Comparison of ENCODE assay signal across 10 mouse cellular contexts in the genomic region with DNA sequence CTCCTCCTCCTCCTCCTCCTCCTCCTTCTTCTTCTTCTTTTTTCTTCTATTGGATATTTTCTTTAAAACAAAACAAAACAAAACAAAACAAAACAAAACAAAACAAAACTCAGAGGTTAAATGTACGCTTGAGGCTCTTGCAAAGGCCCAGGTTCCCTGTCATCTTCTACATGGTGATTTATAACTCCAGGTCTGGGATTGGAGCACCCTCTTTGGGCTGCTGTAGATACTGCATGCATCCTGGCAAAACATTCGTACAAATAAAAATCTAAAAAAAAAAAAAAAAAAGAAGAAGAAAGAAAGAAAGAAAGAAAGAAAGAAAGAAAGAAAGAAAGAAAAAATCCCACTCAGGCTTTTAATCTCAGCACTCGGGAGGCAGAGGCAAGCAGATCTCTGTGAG. TPM values are rescaled to one million over a fixed set of nuclear protein-coding genes. Genes with fewer than 3 reads are reported as not detected.
DNase-seq lines count a peak whose midpoint lies in the region; ATAC-seq and TF ChIP-seq lines count a peak whose summit lies in the region.
"Had no signal": no experiment of that assay in that cellular context is flagged by ENCODE, and none has a peak within 500 bp of the region (broad histone marks: within the 10 kb centered on the region; RNA-seq: fewer than 3 reads in every experiment).

No protein-coding gene starts in this region.

- peak in 1 of 2 experiments; percentile 75; a peak in 2 of 4 replicates for TF ChIP-seq CTCF in CH12.LX (conservative IDR thresholded peaks at IDR 0.05 in 1 of 2, IDR thresholded peaks at IDR 0.05 in 1 of 2; ENCODE audit: low read depth in 2 of 2, low read length in 2 of 2)

- H3K9me3 ChIP-seq in kidney, embryonic 14.5 days (ENCODE audit: control insufficient read depth, low read length): no peaks in the 10 kb centered on the region
- no peaks in the 10 kb centered on the region for H3K9me3 ChIP-seq in CH12.LX (replicated peaks; ENCODE audit: low read length)
- H3K9me3 ChIP-seq: embryonic facial prominence, embryonic 15.5 days; liver, embryonic 15.5 days had no signal

- no peak overlapping the region for H3K27ac ChIP-seq in kidney, embryonic 14.5 days (ENCODE audit: low read depth, low read length)
- no peak overlapping the region for H3K27ac ChIP-seq in CH12.LX (ENCODE audit: insufficient read depth, low read depth)
- H3K27ac ChIP-seq: embryonic facial prominence, embryonic 15.5 days; liver, embryonic 15.5 days had no signal

- H3K4me2 ChIP-seq in kidney, embryonic 14.5 days (replicated peaks; ENCODE audit: low read depth, low read length): no peak overlapping the region
- no peak overlapping the region for H3K4me2 ChIP-seq in CH12.LX (ENCODE audit: insufficient read depth, low read depth, poor library complexity, severe bottlenecking)
- H3K4me2 ChIP-seq: embryonic facial prominence, embryonic 15.5 days; liver, embryonic 15.5 days had no signal

- H3K4me1 ChIP-seq in kidney, embryonic 14.5 days (ENCODE audit: control insufficient read depth, insufficient read depth, low read length): no peaks in the 10 kb centered on the region
- no peaks in the 10 kb centered on the region for H3K4me1 ChIP-seq in CH12.LX (ENCODE audit: control insufficient read depth in 1 of 2, insufficient read depth in 2 of 2)
- H3K4me1 ChIP-seq: embryonic facial prominence, embryonic 15.5 days; liver, embryonic 15.5 days had no signal

- dilution Hi-C loops in CH12.LX (cut with MboI; ENCODE audit: extremely low pct_ligation_motif_present, extremely low pct_unique_long_range_greater_than_20kb, low sequenced_read_pairs): no loop called here

- DNase-seq in kidney, adult 11 months: peak; percentile 32
- DNase-seq in CH12.LX (ENCODE audit: extremely low read depth): peak; percentile 35
- DNase-seq in brain, adult 2 months (ENCODE audit: low read depth, low spot score): peak; percentile 83
- DNase-seq in induced T-regulatory cell, adult 2 months (ENCODE audit: low read depth): peak; percentile 68
- DNase-seq in urinary bladder, postnatal 4 days (ENCODE audit: low spot score in 2 of 2): no peak

- no peaks in the 10 kb centered on the region for H3K79me2 ChIP-seq in CH12.LX (replicated peaks; ENCODE audit: control insufficient read depth, extremely low read depth, insufficient read depth, poor library complexity, severe bottlenecking)

- H3K4me3 ChIP-seq in kidney, embryonic 14.5 days (ENCODE audit: low read length): no peak overlapping the region
- H3K4me3 ChIP-seq in CH12.LX (replicated peaks in 1 of 3; ENCODE audit: low read depth in 2 of 3, low read length in 2 of 3, poor library complexity in 1 of 3): no peak overlapping the region
- H3K4me3 ChIP-seq: embryonic facial prominence, embryonic 15.5 days; liver, embryonic 15.5 days had no signal

- no peaks in the 10 kb centered on the region for H3K36me3 ChIP-seq in kidney, embryonic 14.5 days (ENCODE audit: control insufficient read depth, insufficient read depth, low read length)
- H3K36me3 ChIP-seq in CH12.LX (replicated peaks in 1 of 2; ENCODE audit: control insufficient read depth in 1 of 2, insufficient read depth in 1 of 2, low read length in 1 of 2): no peaks in the 10 kb centered on the region
- H3K36me3 ChIP-seq: embryonic facial prominence, embryonic 15.5 days; liver, embryonic 15.5 days had no signal

- TF ChIP-seq RAD21 in CH12.LX (IDR thresholded peaks at IDR 0.05; ENCODE audit: low read depth, low read length): peak; percentile 71

- no peak for TF ChIP-seq EP300 in CH12.LX (IDR thresholded peaks at IDR 0.05; ENCODE audit: low read length)

- 49% methylated on average over 3 of the region's 3 CpGs for WGBS in kidney, embryonic 14.5 days

- no peak overlapping the region for H3K9ac ChIP-seq in kidney, embryonic 14.5 days (ENCODE audit: low read depth, low read length)
- no peak overlapping the region for H3K9ac ChIP-seq in CH12.LX (ENCODE audit: insufficient read depth, low read depth)
- H3K9ac ChIP-seq: embryonic facial prominence, embryonic 15.5 days; liver, embryonic 15.5 days had no signal

- H3K27me3 ChIP-seq in kidney, embryonic 14.5 days (ENCODE audit: control insufficient read depth, insufficient read depth, low read length): no peaks in the 10 kb centered on the region
- peaks cover 39% of the 10 kb centered on the region for H3K27me3 ChIP-seq in CH12.LX (replicated peaks)
- H3K27me3 ChIP-seq: embryonic facial prominence, embryonic 15.5 days had no signal

- no peak for ATAC-seq in kidney, embryonic 14.5 days (ENCODE audit: low FRiP score, low TSS enrichment)
- ATAC-seq in megakaryocyte progenitor cell, adult 5-6 weeks (replicated peaks; ENCODE audit: poor library complexity): peak; percentile 82

- in situ Hi-C loops in CH12.LX (cut with MboI; ENCODE audit: low pct_ligation_motif_present, low pct_unique_long_range_greater_than_20kb, low sequenced_read_pairs): no loop called here

- TF ChIP-seq POLR2A in CH12.LX (IDR thresholded peaks at IDR 0.05; ENCODE audit: low read depth, low read length): no peak

TF ChIP-seq in CH12.LX, 34 proteins besides CTCF, POLR2A, EP300 and RAD21:
- TF ChIP-seq UBTF (IDR thresholded peaks at IDR 0.05; ENCODE audit: low read depth, low read length): no peak
- TF ChIP-seq KAT2A (IDR thresholded peaks at IDR 0.05; ENCODE audit: insufficient replicate concordance, low read length): no peak
- TF ChIP-seq ZNF384 (IDR thresholded peaks at IDR 0.05; ENCODE audit: low read depth, low read length): peak; percentile 85
- TF ChIP-seq CHD1 (IDR thresholded peaks at IDR 0.05; ENCODE audit: low read depth, low read length): no peak
- no peak for TF ChIP-seq TCF12 (IDR thresholded peaks at IDR 0.05; ENCODE audit: low read depth, low read length)
- TF ChIP-seq MAX (IDR thresholded peaks at IDR 0.05; ENCODE audit: low read length): no peak
- TF ChIP-seq ZC3H11A (IDR thresholded peaks at IDR 0.05; ENCODE audit: low read depth, low read length): no peak
- no peak for TF ChIP-seq ZMIZ1 (IDR thresholded peaks at IDR 0.05; ENCODE audit: low read depth, low read length)
- peak; percentile 41 for TF ChIP-seq SMC3 (IDR thresholded peaks at IDR 0.05; ENCODE audit: low read depth, low read length)
- no peak for TF ChIP-seq ZKSCAN1 (IDR thresholded peaks at IDR 0.05; ENCODE audit: borderline replicate concordance, low read depth, low read length)
- no peak for TF ChIP-seq E2F4 (IDR thresholded peaks at IDR 0.05; ENCODE audit: insufficient replicate concordance, low read depth, low read length)

RNA-seq across cellular contexts. Expression of a gene that starts 12.8 kb away (rescaled TPM):
- polyA plus RNA-seq in kidney, embryonic 14.5 days (2014; fragmentation: Nextera tagmentation; extraction: Ambion mirVana): not detected in 2 replicates
- total RNA-seq in CH12.LX (2012; rRNA removed): not detected in 2 replicates
- total RNA-seq in CH12.LX (2014; rRNA removed): not detected in 2 replicates
- not detected in 2 replicates for polyA plus RNA-seq in CH12.LX (2012; ENCODE audit: insufficient read length, low read depth)
- total RNA-seq in megakaryocyte progenitor cell, adult 5-6 weeks (2015): not detected in 2 replicates
- total RNA-seq in megakaryocyte progenitor cell, adult 5-6 weeks (2017): not detected in 2 replicates
- polyA plus RNA-seq: liver, embryonic 15.5 days; small intestine, adult 2 months had no signal

RNA-seq across cellular contexts. Expression of a gene that starts 13.3 kb away (rescaled TPM):
- polyA plus RNA-seq in kidney, embryonic 14.5 days (2014; fragmentation: Nextera tagmentation; extraction: Ambion mirVana): 16.8 and 18.0 TPM in 2 replicates
- total RNA-seq in CH12.LX (2012; rRNA removed) (not detected in 2 replicates), CH12.LX (2014; rRNA removed) (not detected in 2 replicates)
- polyA plus RNA-seq in CH12.LX (2012; ENCODE audit: insufficient read length, low read depth): not detected in 2 replicates
- total RNA-seq in megakaryocyte progenitor cell, adult 5-6 weeks (2015): 0.73 and 1.3 TPM in 2 replicates
- 0.54 and 0.78 TPM in 2 replicates for total RNA-seq in megakaryocyte progenitor cell, adult 5-6 weeks (2017)

RNA-seq across cellular contexts. Expression of a gene that starts 30.9 kb away (rescaled TPM):
- polyA plus RNA-seq in kidney, embryonic 14.5 days (2014; fragmentation: Nextera tagmentation; extraction: Ambion mirVana): 32.3 and 34.0 TPM in 2 replicates
- 18.2 and 21.2 TPM in 2 replicates for total RNA-seq in CH12.LX (2012; rRNA removed)
- 11.7 and 16.0 TPM in 2 replicates for total RNA-seq in CH12.LX (2014; rRNA removed)
- 20.4 and 20.5 TPM in 2 replicates for polyA plus RNA-seq in CH12.LX (2012; ENCODE audit: insufficient read length, low read depth)
- total RNA-seq in megakaryocyte progenitor cell, adult 5-6 weeks (2015): 23.1 and 26.9 TPM in 2 replicates
- 9.1 and 9.6 TPM in 2 replicates for total RNA-seq in megakaryocyte progenitor cell, adult 5-6 weeks (2017)

Comparison
In these comparisons a context has a peak if more than half of its experiments do, and no peak if none do; other contexts are left out.
1. DNase-seq: peak in kidney, adult 11 months (single experiment), CH12.LX (single experiment), brain, adult 2 months (single experiment) and induced T-regulatory cell, adult 2 months (single experiment); none in urinary bladder, postnatal 4 days (0 of 2).